Mouse (Mus musculus): ENCODE data around the gene Cyp26c1.
A peak's percentile ranks its signal among the peaks of the same experiment; 100 is the strongest.

The Cyp26c1 gene

DNA sequence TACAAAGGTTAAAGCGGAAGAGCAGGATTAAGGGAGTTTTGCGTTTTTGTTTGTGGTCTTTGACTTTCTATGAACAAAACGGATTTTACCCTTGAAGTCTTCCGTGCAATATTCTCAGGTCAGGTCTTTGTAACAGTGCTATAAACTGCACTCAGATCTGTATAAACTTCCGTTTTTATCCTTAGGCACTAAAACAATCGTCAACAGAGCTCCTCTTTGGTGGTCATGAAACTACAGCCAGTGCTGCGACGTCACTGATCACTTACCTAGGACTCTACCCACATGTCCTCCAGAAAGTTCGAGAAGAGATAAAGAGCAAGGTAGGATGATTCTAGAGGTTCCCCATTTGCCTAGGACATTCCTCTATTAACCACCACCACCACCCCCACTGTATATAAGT is 14.3 kb downstream of the Cyp26c1 start:
- no peak for DNase-seq

- DNase-seq = no peak
Observed at GRCm38 (mm10) chr19:37702377-37703076, 17.1 kb downstream of the Cyp26c1 start.

DNA sequence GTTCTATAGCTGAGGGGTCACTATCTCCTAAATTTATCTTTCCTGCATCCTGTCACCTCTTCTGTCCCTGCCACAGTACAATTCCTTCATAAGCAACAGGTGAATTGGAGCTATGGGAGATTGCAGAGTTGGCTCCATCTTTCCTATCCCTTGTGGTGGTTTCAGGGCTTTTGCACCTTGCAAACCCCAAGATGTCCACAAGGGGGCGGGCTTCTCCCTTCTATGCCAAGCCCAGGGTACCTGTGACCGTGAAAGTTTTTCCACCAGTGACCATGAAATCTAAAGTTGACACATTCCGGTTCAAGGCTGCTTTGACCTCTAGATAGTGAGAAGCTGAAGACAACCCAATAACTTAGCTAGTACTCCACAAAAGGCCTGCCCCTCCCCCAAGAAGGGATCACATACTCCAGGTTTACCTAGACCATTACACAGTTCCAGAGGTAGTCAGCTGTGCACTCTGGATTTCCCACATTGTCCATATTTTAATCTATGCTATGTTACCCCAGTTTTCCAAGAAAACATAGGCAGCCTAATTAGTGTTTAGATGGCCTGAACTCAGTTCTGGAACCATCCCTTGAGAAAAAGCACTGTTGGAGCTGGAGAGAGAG is 18.6 kb downstream of the Cyp26c1 start:
- peak; percentile 7 for DNase-seq

- no peak for DNase-seq
Observed at GRCm38 (mm10) chr19:37705722-37706121, 20.3 kb downstream of the Cyp26c1 start.

DNA sequence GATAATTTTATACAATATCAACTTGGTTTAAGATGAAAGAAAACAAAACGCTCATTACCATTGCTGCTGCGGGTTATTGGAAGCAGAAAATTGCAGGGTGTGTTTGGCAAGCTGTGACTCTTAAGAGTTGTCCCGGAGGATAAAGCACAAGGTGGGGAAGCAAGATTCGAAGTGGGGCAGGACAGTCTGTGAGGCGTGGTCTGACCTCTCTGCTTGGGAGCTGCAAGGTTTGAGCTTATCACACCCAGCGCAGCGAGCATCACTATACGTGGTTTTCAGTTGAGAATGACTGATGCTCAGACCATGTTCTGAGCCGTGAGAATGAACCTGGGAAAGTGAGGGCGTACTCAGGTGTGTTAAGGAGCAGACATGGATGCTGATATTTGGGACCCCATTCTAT is 29.3 kb downstream of the Cyp26c1 start:
- DNase-seq = no peak

GRCm38 (mm10) chr19:37715980-37716379 is 30.6 kb downstream of the Cyp26c1 start:
- DNase-seq = no peak

- DNase-seq = no peak
Observed at GRCm38 (mm10) chr19:37716524-37717175, 31.3 kb downstream of the Cyp26c1 start.

- no peak for DNase-seq
Observed at GRCm38 (mm10) chr19:37719166-37719565, 33.8 kb downstream of the Cyp26c1 start.

GRCm38 (mm10) chr19:37724591-37724990 is 39.2 kb downstream of the Cyp26c1 start:
- no peak for DNase-seq

DNA sequence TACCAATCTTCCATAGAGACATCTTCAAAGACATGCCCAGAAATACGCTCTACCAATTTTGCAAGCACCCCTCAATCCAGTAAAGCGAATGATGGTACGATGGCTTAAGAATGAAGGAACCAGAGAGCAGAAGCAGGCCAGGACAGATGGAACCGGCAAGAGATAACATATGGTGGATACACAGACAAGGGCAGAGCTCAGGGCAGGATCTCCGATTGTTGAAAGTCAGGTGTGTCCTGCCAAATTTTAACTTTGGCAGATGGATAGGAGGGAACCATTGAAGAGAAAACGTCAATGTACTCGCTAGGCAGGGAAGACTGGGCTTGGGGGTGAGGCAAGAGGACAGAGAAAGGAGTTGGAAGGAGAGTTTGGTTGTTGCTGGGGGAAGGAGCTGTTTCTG is 41.2 kb downstream of the Cyp26c1 start:
- DNase-seq = peak; percentile 23

DNA sequence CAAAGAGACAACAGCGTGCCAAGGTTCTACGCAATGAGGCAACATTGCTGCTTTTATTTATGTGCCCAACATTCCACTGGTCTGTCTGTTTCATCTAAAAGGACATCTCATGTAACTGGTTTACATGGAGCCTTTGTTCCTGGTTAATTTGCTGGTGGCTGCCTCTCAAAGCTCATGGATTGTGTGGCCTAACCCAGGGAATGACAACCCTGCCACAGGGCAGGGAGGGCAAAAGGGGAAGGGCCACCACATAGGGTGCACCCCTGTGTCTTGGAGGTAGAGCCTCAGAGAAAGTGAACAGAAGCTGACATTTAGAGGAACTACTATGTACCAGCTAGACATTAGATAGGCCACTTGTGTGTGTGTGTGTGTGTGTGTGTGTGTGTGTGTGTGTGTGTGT is 42.0 kb downstream of the Cyp26c1 start:
- DNase-seq = no peak

DNA sequence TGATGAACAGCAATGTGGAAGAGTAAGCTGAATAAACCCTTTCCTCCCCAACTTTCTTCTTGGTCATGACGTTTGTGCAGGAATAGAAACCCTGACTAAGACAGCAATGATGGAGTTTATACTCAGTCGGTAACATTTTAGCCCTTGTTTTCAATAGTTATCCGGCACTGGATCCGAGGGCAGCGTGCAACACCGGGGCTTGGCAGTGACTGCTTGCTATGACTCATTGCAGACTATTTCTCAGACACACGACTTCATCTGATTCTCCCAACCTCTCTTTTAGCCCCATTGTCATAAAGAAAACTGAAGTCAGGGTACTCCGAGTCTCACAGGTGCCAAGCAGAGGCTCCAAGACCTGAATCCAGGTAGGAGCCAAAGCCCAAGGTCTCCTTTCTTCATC is 50.0 kb downstream of the Cyp26c1 start:
- no peak for DNase-seq

GRCm38 (mm10) chr19:37738575-37738974 is 53.2 kb downstream of the Cyp26c1 start:
- DNase-seq = no peak

DNA sequence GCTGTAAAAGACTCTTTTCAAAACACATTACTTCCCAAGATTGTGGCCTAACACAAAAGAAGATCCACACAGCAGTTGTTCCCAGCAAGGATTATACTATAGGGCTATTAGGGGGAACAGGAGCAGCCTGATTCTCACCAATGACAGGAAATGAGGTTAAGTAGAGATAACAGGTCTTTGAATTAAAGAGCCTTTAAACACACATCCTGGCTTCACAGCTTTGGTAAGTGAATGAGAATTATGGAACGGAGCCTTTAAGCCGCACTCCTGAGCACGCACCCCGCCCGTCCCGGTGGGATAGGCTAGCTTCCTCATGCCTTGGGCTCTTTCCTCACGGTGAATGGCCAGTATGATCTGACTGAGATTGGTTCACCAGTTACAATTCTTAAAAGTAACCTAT is 54.7 kb downstream of the Cyp26c1 start:
- DNase-seq = no peak

All from cerebellum, adult 9-11 months (tissue).